10 mouse cellular contexts compared by ENCODE assay signal in the genomic region with DNA sequence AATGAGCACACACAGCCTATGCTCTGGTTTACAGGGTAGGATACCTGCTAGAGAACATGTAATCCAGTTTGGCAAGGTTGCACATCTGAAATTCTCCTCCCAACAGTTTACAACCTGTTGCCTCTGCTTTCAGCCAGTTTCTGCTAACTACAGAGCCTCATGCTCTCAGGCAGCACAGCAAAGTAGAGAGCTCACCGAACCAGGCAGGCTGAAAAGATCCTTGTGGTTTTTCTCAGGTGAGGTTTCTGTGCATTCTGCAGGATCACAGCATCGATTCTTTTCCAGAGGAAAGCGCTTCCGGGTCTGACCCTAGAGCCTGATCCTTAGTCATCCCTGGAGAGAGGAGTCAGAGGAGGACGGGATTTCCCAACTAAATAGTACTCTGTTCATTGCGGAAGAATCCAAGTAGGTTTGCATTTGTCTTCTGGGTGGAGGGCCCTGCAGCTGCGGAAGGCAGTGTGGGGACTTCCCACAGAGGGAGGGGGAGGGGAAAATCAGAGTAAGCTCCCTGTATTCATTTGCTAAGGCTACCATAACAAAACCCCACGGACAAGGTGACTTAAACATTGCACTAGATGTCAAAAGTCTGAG. TPM values are rescaled to one million over a fixed set of nuclear protein-coding genes. Genes with fewer than 3 reads are reported as not detected.
DNase-seq lines count a peak whose midpoint lies in the region; ATAC-seq and TF ChIP-seq lines count a peak whose summit lies in the region.
"Had no signal": no experiment of that assay in that cellular context is flagged by ENCODE, and none has a peak within 500 bp of the region (broad histone marks: within the 10 kb centered on the region; RNA-seq: fewer than 3 reads in every experiment).

No protein-coding gene starts in this region.

- H3K4me2 ChIP-seq in forebrain, postnatal 0 days (ENCODE audit: low read depth), result no peak overlapping the region
- H3K4me2 ChIP-seq: liver, embryonic 15.5 days; midbrain, embryonic 12.5 days had no signal

- TF ChIP-seq CTCF in spleen, adult 2 months (IDR thresholded peaks at IDR 0.05; ENCODE audit: extremely low read depth, insufficient read depth, insufficient read length, insufficient replicate concordance), result no peak
- TF ChIP-seq CTCF in forebrain, postnatal 0 days (IDR thresholded peaks at IDR 0.05; ENCODE audit: low read depth), result no peak

- H3K27me3 ChIP-seq in spleen, adult 2 months (ENCODE audit: control insufficient read depth, insufficient read depth, low read length), result no peaks in the 10 kb centered on the region
- H3K27me3 ChIP-seq in forebrain, postnatal 0 days (ENCODE audit: insufficient read depth, low read length), result no peaks in the 10 kb centered on the region
- H3K27me3 ChIP-seq: liver, embryonic 15.5 days; midbrain, embryonic 12.5 days had no signal

- DNase-seq in spleen, adult 18-20 months, result peak; percentile 18 to 20
- DNase-seq in spleen, postnatal 4 days (ENCODE audit: low spot score in 2 of 2), result no peak
- peak; percentile 21 to 47 for DNase-seq in spleen, adult 2 months (ENCODE audit: low read depth in 1 of 2, low spot score in 2 of 2)
- no peak for DNase-seq in forebrain, postnatal 0 days
- DNase-seq in cerebellum, adult 9-10 months, result no peak

- WGBS in spleen, adult 2 months, result 44% methylated on average over 8 of the region's 8 CpGs
- 49% methylated on average over 8 of the region's 8 CpGs for WGBS in forebrain, postnatal 0 days

- no peak overlapping the region for H3K9ac ChIP-seq in forebrain, postnatal 0 days
- H3K9ac ChIP-seq: liver, embryonic 15.5 days; midbrain, embryonic 12.5 days had no signal

- no peaks in the 10 kb centered on the region for H3K9me3 ChIP-seq in forebrain, postnatal 0 days (ENCODE audit: low read length)
- H3K9me3 ChIP-seq: forebrain, embryonic 10.5 days; liver, embryonic 15.5 days; midbrain, embryonic 12.5 days had no signal

- no peaks in the 10 kb centered on the region for H3K36me3 ChIP-seq in spleen, adult 2 months (ENCODE audit: control insufficient read depth, insufficient read depth, low read length)
- H3K36me3 ChIP-seq in forebrain, postnatal 0 days (ENCODE audit: insufficient read depth), result no peaks in the 10 kb centered on the region
- H3K36me3 ChIP-seq: forebrain, embryonic 10.5 days; liver, embryonic 15.5 days; midbrain, embryonic 12.5 days had no signal

- H3K4me3 ChIP-seq in spleen, adult 2 months (ENCODE audit: extremely low read depth, insufficient read depth, insufficient read length), result peak overlapping the region; percentile 31; the same call in 1 of the 2 replicates
- H3K4me3 ChIP-seq in forebrain, postnatal 0 days (ENCODE audit: low read depth, low read length), result no peak overlapping the region
- H3K4me3 ChIP-seq: forebrain, embryonic 10.5 days; liver, embryonic 15.5 days; midbrain, embryonic 12.5 days had no signal

- ATAC-seq in activated CD4-positive, CD25-positive, alpha-beta regulatory T cell, adult 4 months, result peak; percentile 91
- ATAC-seq in erythroid progenitor cell, adult 5-6 weeks (replicated peaks; ENCODE audit: low FRiP score, poor library complexity, severe bottlenecking), result no peak
- ATAC-seq in forebrain, postnatal 0 days, result no peak

- H3K27ac ChIP-seq in spleen, adult 2 months (ENCODE audit: insufficient read depth, low read length), result peak overlapping the region; percentile 76
- no peak overlapping the region for H3K27ac ChIP-seq in forebrain, postnatal 0 days (ENCODE audit: low read depth, low read length)
- H3K27ac ChIP-seq: forebrain, embryonic 10.5 days; liver, embryonic 15.5 days; midbrain, embryonic 12.5 days had no signal

- H3K4me1 ChIP-seq in spleen, adult 2 months (ENCODE audit: control insufficient read depth, insufficient read depth, insufficient read length), result peaks cover 15% of the 10 kb centered on the region; the same call in 1 of the 2 replicates
- no peaks in the 10 kb centered on the region for H3K4me1 ChIP-seq in forebrain, postnatal 0 days (ENCODE audit: insufficient read depth)
- H3K4me1 ChIP-seq: liver, embryonic 15.5 days had no signal

- TF ChIP-seq POLR2A in spleen, adult 2 months (IDR thresholded peaks at IDR 0.05; ENCODE audit: low read depth, low read length), result no peak

RNA-seq across cellular contexts. Expression of a gene that starts 45.1 kb away (rescaled TPM):
- 1 to 10 TPM; 1.7 to 2.2 TPM for polyA plus RNA-seq in activated CD4-positive, CD25-positive, alpha-beta regulatory T cell, adult 4 months (2017; shearing (Covaris generic))
- 11.2 and 12.1 TPM in 2 replicates for polyA plus RNA-seq in spleen, adult 2 months (2012; rRNA removed)
- 24.9 and 41.5 TPM in 2 replicates for total RNA-seq in erythroid progenitor cell, adult 5-6 weeks (2015; ENCODE audit: low replicate concordance)
- total RNA-seq in erythroid progenitor cell, adult 5-6 weeks (2017; ENCODE audit: low replicate concordance), result 12.6 and 30.4 TPM in 2 replicates
- 200 and 226 TPM in 2 replicates for total RNA-seq in forebrain, postnatal 0 days (2014; rRNA removed)
- polyA plus RNA-seq in forebrain, postnatal 0 days (2015; fragmentation: Nextera tagmentation; extraction: Ambion mirVana), result 313 and 432 TPM in 2 replicates

Comparison
In these comparisons a context has a peak if more than half of its experiments do, and no peak if none do; other contexts are left out.
1. DNase-seq: peak in spleen, adult 18-20 months (2 of 2) and spleen, adult 2 months (2 of 2); none in spleen, postnatal 4 days (0 of 2), forebrain, postnatal 0 days (single experiment) and cerebellum, adult 9-10 months (single experiment).
2. RNA of a gene that starts 45.1 kb away (polyA plus RNA-seq): 313 to 432 TPM in forebrain, postnatal 0 days; 11.2 to 12.1 TPM in spleen, adult 2 months and 1.7 to 2.2 TPM in activated CD4-positive, CD25-positive, alpha-beta regulatory T cell, adult 4 months; every median in the first group is over 10 times any median in the second.